Mouse (Mus musculus) adrenal gland, postnatal 10 days (tissue): ENCODE measurements at regions not wholly inside any gene's neighbourhood (a gene's known extent, or its start where the extent isn't known, plus 50 kb on each side); places are given as distances from the start of the nearest gene placed in this dataset. TPM values are rescaled to one million over a fixed set of nuclear protein-coding genes. Genes with fewer than 3 reads are reported as not detected.
A peak's percentile ranks its signal among the peaks of the same experiment; 100 is the strongest.

ENCODE experiments used
- DNase-seq: peaks from one replicate; pipeline ENCODE4 v3.0.0; 2021; ENCODE audit warnings: mixed read lengths
- microRNA-seq: library from miRNA; unstranded; fragments of <30 nt; microRNA quantifications from one replicate; pipeline ENCODE4 v1.2.0, GENCODE M21; 2021

GRCm38 (mm10) chr13:71000422-71001008 is 158.9 kb upstream of the Adamts16 start:
- no peak for DNase-seq

GRCm38 (mm10) chr13:70993522-70993921 is 151.9 kb upstream of the Adamts16 start:
- DNase-seq, result no peak

DNA sequence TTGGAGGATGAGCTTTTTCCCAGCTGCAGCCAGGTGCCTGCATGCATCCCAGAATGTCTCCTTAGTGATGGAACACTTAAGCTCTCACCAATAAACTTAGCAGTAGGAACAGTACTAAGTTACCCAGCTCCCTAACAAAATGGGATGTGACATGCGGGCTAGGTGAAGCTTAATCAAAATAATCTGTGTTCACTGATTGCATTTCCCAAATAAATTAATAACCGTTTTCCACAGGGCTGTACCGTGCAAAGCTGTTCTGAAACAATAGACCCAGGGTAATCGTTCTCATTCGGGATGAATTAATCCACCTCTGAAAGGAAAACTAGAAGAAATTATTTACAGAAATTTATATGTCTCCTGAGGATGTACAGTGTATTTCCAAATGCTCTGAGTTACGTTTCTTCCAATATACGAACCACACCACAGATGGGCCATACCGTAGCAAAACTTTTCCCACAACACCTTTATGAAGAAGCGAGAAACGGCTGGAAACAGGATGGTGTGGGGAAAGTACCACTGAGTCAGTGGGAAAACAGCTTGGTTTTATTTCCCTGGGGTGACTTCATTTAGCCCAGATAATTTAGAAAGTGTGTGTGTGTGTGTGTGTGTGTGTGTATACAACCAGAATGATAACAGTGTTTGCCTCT is 148.5 kb upstream of the Adamts16 start:
- DNase-seq, result no peak

GRCm38 (mm10) chr13:70979344-70979743 is 137.7 kb upstream of the Adamts16 start:
- DNase-seq, result no peak

- DNase-seq, result no peak
Measured at GRCm38 (mm10) chr13:70978547-70979307, 137.1 kb upstream of the Adamts16 start.

DNA sequence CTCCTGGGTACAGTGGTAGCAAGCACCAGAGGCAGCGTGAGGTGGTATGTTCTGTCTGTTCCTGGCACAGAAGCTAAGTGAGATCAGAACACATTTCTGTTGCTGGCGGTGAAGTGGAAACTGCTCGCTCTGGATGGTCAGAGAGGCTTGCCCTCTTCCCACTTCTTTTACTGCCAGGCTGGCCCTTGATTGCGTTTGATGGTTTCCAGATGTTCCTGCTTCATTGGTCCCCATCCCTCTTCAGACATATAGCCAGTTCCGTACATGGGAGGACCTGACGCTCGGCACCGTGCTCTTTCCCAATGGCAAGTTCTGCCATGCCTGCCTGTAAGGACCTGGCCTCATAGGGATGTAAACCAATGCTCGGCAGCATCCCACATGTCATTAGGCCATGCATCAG is 128.0 kb upstream of the Adamts16 start:
- DNase-seq, result no peak

DNA sequence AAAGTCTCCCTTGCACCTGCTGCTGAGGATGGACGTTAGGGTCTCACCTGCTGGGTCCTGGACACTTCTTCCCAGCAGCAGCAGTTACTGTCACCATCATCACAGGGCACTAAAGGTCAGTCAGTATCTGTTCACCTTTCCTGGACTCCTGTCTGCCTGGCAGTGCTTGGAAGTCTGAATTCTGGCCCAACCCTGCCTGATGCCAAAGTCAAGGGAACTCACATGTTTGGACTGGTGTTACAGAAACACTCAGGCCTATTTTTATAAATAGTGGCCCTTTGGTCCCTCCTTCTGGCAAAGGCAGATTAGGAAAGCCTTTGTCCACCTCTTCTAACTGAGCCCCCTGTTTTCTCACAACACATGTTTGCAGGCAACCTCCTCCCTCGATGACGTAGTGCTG is 126.2 kb upstream of the Adamts16 start:
- no peak for DNase-seq

DNA sequence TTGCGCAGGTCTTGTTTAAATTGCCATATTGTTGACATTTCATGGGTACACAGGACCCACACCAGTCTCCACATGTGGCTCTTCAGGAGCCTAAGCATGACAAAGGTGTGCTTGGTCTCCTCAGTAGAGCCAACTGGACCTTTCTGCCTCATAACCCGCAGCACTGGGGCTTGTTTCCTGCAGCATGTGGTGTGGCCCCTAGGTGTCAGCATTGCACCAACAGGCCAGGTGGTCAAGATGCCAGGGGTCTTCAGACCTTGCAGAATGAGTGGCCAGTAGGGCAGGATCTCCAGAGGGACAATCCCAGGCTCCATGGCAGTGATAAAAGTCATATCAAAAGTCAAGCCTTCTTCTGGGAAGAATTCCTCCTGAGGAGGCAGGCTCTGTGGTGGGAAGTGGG is 121.8 kb upstream of the Adamts16 start:
- DNase-seq, result no peak

GRCm38 (mm10) chr13:70934309-70935037 is 92.9 kb upstream of the Adamts16 start:
- DNase-seq, result no peak

DNA sequence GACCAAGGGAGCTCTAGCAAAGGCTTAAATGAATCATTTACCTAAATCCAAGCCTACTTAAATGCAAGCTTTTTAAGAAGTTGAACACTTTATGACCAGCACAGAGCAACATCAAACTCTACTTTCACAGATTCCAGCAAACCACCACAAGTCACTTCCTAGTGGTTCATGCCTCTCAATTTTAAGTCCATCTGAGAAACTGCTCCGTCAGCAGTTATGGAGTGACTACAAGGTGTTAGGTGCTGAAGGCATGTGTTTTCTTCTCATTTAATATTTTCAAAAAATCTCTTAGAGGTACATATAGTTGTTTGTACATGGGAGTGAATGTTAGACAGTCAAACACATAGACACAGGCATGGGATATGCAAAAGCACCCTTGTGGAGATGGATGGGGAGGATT is 72.2 kb upstream of the Adamts16 start:
- DNase-seq, result no peak

DNA sequence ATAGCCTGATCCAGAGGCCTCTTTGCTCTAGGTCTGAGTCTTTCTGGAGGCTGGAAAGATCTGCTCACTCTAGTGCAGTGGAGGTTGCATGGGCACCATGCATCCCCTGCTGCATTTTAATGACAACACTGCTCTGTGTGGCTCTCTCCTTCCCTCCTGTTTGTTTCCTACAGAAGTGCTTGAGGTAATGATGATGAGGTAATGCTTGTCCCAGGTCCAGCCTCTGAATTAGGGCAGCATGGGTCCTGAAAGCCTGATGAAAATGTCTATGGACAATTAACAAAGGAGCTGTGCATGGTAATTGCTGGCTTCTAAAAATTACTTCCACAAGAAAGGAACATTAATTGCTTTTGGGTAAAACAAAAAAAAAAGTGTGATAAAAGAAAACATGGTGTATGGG is 69.3 kb upstream of the Adamts16 start:
- no peak for DNase-seq

DNA sequence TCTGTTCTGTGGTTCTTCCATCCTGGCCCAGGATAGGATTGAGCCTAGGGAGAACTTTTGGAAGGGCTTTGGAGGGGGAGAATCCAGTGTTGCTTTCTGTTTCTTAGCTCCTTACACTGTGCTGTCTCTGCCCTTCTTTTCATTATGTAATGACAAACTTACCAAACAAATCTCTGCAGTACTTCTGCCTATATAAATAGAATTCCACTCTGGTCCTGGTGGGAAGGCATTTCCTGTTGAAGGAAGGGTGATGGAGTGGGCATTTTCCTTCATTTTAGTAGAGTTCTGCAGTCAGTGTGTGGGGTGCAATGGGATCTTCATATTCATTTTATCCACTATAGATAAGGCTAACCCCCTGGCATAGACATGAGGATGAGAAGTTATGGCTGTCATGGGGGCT is 63.2 kb upstream of the Adamts16 start:
- no peak for DNase-seq

GRCm38 (mm10) chr13:70903831-70904230 is 62.2 kb upstream of the Adamts16 start:
- DNase-seq, result no peak

GRCm38 (mm10) chr13:70903150-70903549 is 61.5 kb upstream of the Adamts16 start:
- no peak for DNase-seq

DNA sequence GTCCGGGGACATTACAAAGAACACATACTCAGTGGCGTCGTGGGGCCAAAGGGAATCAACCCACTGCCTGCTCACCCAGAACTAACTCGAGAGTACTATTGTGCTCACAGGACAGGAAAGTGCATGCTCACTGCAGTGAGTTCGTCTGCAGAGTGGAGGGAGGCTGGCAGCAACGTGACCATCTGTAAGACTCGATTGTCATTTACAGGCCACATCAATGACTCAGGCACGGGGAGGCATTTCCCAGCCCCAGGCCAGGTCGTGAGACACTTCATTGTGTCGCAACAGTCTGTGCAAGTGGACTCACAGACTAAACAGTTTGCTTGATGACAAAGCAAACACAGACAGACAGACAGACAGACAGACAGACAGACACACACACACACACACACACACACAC is 61.1 kb upstream of the Adamts16 start:
- DNase-seq, result peak; percentile 27

DNA sequence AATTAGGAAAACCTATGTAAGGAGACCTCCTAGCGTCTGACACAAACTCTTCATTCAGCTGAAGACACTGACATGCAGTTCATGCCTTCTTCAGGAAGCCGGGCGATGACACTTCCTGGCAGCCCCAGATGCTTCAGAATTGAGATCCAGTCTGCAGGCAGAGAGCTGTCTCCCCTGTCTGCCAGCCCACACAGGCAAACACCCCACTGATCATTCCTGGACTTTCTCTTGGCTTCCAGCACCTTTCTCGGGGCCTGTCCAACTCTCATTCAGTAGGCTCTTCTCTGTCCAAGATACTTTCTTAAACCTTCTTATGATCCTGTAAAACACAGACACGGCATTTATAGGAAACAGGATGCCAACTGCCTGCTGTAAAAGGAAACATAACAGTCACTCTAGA is 50.0 kb upstream of the Adamts16 start:
- no peak for DNase-seq

Small RNAs in the stretch of these regions (microRNA-seq; reads per million reads assigned to microRNA genes)
- not detected for gene Mir466f-4
